Mouse (Mus musculus): ENCODE measurements at regions not wholly inside any gene's neighbourhood (a gene's known extent, or its start where the extent isn't known, plus 50 kb on each side); places are given as distances from the start of the nearest gene placed in this dataset.

DNA sequence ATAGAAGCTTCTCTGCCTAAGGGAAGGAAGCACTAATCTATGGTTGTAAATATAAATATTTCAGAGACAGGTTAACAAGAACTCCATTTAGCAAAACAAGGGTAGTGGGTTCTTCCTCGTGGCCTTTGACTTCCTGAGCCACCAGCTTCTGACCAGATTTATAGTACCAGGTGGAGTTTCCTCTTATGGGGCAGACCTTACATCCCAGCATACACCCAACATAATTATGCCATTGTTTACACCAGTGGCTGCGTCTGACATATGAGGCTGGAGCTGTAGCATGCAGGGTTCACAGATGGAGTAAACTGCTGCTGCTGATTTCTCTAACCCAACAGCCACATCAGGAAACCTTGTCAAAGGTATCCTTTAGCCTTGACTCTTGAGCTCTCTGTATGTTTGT, 75.5 kb downstream of the Trib2 start:
- intact Hi-C loops (cut with DNase I): no loop called here
- no peak for DNase-seq

DNA sequence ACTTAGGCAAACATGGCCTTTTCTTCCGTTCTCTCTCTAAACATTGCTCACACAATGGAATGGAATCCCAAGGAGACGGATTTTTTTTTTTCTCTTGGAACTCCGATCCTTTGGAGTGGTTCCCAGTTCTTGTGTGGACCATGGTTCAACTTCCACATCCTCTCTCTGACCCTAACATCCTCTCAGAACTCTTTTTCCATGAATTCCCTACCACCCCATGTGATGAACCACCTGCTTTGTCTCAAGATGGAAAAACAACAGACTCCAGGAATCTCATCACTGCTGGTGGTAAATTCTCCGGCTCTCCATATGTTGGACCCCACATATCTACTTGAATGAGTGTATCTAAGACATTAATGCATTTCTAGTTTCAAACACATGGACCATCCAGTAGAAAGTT, 77.7 kb downstream of the Trib2 start:
- DNase-seq: peak in 1 of 2 experiments; percentile 22
- intact Hi-C loops (cut with DNase I): loop anchor here (2.0 to 5.0 kb wide), 4 partner anchors 20 to 62 kb away; no protein-coding TSS in a partner anchor

DNA sequence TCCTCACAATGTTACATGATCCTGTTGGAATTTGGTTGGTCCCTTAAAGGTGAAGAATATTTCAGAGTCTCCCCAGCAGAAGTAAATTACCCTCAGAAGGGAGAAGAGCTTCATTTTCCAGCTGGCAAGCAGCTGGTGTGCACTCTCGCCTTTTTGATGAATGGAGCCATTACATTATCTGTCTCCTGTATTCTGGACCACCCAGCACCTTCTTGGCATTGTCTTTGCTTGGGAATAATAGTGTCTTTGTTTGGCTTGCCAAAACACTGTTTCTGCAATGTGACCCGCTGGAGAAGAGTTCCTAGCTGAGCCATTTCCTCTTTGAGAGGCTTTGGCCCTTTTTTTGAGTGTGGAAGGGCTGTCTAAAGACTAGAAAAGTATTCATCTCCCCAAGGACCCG, 85.5 kb downstream of the Trib2 start:
- intact Hi-C loops (cut with DNase I): no loop called here
- no peak for DNase-seq

DNA sequence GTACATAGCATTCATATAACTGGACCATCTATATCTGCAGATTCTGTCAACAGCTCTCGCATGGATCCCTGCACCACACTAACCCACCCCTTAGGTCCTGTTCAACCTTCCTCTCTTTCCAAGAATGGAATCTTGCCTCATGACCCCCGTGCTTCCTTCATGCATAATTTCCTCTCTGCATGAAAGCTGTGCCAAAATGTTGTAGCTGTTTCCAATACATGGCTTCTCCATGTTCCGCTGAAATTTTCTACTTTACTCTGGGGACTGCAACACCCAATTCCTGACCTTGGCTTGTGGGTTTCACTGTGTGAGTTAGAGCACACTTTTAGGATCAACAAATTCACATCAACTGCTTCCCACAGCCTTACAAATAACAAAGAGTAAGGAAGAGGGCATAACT, 87.0 kb downstream of the Trib2 start:
- no peak for DNase-seq
- intact Hi-C loops (cut with DNase I): no loop called here

DNA sequence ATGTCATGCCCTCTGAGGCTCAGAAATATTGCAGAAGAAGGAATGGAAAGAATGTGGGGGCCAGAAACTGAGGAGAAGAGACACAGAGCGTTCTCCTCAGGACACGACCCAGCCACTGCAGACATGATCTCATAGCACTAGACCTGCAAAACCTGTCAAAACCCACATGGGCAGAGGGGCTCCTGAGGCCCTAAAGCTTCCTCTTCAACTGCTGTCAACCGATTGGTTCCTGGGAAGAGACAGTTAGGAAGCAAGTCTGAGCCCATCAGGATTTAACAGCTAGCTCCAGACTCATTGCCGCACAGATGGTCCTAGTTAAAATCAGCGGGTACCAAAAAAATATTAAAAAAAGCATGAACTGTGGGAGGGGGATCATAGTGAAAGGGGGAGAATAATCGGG, 93.2 kb downstream of the Trib2 start:
- no peak for DNase-seq
- intact Hi-C loops (cut with DNase I): loop anchor here (5.0 kb wide), 1 partner anchor 89 kb away; no protein-coding TSS in a partner anchor

DNA sequence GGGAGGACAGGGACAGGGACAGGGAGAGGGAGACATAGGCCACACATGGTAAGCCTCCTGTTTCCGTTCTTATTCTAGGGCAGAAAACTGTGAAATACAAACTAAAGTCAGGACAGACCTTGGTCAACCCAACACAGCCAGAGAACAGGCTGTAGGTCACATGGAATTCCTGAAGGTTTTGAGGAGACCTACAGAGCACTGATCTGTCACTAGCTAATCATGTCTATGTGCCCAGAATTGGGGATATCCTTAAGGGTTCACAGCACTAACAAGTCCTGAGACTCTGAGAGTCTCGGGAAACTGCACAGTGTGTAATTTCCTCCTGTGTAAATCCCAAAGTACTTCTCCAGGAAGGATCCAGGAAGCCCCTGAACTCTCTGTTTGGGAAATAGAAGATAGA, 94.6 kb downstream of the Trib2 start:
- intact Hi-C loops (cut with DNase I): loop anchor here (5.0 kb wide), 1 partner anchor 90 kb away; no protein-coding TSS in a partner anchor
- DNase-seq: no peak

DNA sequence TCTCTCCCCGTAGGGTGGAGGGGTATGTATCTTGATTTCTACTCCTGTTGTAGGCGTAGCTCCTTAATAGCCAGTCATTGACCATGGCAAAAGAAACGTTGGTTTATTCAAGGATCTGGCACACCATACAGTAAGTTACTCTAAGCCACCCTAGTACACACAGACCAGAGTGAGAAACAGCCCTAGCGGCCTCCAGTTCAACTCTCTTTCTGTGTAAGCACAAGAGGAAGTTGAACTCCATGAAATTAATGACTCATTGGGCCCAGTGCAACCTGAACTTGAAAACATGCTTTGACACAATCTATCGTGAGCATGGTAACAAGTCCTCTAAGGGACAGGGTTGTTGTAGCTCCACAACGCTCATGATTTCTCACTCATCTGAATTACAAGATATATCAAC, 96.6 kb downstream of the Trib2 start:
- intact Hi-C loops (cut with DNase I): loop anchor here (5.0 kb wide), 1 partner anchor 92 kb away; no protein-coding TSS in a partner anchor
- no peak for DNase-seq

DNA sequence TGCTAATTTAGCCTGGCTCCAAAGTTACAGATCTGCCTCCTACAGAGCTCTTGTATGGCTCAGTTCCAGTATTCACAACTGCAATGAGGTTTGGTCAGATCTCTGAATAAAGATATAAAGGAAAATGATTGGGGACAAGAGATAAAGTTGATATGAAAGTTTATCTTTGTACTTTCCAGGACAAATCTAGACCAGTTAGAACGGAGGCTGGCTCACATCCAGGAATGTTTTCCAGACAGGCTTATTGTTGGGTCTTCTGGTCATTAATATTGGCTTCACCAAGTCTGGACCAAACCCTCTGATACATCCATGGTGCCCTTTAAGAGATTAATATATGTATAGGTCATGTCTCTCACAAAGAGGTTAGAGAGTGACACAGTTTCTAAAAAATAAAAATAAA, 97.9 kb downstream of the Trib2 start:
- intact Hi-C loops (cut with DNase I): loop anchor here (1.0 to 5.0 kb wide), 4 partner anchors 14 to 112 kb away; no protein-coding TSS in a partner anchor
- peak in 1 of 2 experiments; percentile 27 for DNase-seq

DNA sequence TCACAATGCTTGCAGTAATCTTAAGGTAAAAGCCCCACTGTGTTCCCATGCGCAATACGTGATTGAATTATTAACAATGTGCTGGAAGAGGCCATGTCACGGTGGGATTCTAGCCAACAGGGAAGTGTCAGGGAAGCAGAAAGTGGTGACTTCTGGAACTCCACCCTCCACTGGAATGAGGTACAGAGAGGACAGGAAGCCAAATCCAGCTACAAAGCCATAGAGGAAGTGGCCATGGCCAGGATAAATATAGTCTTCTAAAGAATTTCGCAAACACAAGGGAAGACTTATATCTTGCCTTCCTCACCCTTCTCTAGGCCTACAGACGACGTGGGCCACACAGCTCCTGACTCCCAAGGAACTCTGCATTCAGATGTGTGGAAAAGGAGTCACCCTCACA, 98.7 kb downstream of the Trib2 start:
- DNase-seq: peak; percentile 64 to 66
- intact Hi-C loops (cut with DNase I): loop anchor here (1.0 to 5.0 kb wide), 4 partner anchors 13 to 111 kb away; no protein-coding TSS in a partner anchor

DNA sequence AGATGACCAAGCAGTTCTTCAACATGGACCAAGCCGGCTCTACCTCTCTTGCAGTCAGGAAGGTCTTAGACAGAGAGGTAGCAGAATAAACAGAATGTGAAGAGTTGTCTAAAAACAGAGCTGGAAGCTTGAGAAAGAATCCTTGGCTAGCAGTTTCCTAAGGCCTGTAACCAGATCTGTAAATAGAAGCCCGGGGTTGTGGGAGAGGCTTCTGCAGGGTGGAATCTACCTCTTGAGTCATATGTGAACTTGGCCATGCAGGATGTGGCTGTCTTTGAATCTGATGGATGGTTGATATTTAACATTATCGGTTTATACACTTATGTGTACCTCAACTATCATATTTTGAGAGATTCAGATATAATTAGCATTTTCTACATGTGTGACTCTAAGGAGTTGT, 99.4 kb downstream of the Trib2 start:
- intact Hi-C loops (cut with DNase I): loop anchor here (5.0 kb wide), 1 partner anchor 110 kb away; no protein-coding TSS in a partner anchor
- DNase-seq: no peak

DNA sequence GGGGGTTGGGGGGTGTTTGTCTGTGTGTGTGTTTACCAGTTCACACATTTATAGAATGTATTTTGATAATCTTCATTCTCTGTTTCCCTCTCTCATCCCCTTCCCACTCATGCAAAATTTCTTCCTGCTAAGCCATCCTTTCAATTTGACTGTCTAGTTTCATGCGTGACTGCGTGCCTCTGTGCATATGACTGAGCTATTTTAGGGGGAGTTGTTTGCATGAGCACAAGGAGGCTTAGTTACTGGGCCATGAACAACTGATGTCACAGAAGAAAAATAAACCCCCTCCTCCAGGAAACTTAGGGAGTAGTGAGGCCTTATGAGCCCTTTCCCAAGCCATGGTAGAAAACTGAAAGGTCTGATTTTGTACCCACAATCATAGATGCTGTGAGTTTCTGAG, 103.1 kb downstream of the Trib2 start:
- intact Hi-C loops (cut with DNase I): no loop called here

DNA sequence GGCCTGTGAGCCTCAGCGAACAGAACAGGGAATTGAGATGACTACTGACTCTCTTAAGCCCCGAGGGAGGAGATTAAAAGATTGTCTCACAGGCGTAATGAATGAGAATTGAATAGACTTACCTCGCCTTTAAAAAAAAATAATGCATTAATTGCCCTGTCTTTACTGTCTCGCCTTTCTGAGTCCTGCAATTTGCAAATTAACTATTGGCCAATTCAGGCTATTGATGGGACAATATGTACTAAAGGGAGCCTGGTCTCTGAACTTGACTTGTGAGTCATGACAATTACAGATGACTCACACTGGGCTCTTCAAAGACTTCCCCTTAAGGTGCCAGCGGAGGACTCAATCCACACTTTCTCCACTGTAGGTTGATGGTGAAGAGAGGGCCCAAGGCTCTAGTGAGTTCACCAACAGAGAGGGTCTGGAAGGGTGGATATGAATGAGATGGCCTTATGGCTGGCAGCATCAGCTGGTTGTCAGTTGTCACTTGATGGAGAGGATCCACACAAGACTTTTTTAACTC, 109.1 kb downstream of the Trib2 start:
- DNase-seq: no peak
- intact Hi-C loops (cut with DNase I): no loop called here

More for the DNA sequence above, 103.1 kb downstream of the Trib2 start:
- DNase-seq: no peak

DNA sequence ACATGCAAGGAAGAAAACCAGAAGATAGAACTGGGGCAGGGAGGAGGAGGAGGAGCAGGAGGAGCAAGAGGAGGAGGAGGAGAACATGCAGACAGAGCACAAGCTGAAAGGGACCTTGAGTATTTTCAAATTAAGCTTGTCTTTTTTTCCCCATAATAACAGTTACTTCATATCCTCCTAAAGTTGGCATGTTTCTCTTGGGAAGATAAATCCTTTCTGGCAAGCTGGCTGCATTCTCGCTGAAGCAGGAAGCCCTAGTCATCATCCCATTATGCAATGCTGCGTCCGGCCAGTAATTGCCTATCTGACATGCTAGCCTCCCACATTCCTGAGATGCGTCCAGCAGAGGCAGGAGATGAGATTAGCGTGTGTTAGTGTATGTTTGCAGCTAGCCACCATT, 112.3 kb downstream of the Trib2 start:
- peak; percentile 68 to 75 for DNase-seq
- intact Hi-C loops (cut with DNase I): loop anchor here (1.0 to 5.0 kb wide), 6 partner anchors 14 to 303 kb away; partner anchors contain the start of gene Trib2

DNA sequence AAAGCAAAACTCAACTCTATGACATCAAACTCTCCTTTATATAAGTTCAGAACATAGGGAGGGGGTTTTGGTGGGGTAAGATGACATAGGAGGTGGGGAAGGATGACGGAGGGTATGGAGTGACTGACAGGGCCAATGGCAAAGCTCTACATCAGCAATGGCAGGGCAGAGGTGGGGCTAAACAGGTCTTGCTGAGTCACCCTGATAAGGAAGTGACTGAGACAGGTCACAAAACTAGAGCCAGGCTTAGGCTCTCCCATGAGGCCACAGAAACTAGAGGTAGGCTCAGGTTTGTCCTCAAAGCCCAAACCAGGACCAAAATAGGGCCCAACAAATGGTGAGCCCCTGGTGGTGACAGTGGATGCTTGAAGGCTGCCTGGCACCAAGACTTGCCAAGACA, 114.6 kb downstream of the Trib2 start:
- intact Hi-C loops (cut with DNase I): loop anchor here (5.0 kb wide), 3 partner anchors 35 to 305 kb away; no protein-coding TSS in a partner anchor
- no peak for DNase-seq

DNA sequence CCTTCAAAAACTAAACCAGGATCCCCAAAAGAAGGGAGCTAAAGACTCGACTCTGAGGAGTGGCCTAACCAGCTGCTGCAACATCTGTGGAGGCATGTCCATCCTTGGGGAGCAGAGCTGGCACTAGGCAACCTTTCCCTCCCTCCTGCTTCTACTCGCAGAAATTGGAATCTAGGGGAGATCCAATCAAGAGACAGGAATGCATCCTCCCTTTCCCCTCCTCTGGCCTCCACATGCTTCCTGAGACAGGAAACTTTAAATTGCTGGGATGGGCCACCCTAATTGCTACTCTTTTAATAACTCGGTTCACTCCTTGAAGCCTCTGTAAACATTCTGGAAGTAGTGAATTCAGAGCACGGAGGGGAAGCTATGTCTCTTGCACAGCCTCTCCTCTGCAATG, 117.9 kb downstream of the Trib2 start:
- intact Hi-C loops (cut with DNase I): no loop called here
- DNase-seq: no peak

DNA sequence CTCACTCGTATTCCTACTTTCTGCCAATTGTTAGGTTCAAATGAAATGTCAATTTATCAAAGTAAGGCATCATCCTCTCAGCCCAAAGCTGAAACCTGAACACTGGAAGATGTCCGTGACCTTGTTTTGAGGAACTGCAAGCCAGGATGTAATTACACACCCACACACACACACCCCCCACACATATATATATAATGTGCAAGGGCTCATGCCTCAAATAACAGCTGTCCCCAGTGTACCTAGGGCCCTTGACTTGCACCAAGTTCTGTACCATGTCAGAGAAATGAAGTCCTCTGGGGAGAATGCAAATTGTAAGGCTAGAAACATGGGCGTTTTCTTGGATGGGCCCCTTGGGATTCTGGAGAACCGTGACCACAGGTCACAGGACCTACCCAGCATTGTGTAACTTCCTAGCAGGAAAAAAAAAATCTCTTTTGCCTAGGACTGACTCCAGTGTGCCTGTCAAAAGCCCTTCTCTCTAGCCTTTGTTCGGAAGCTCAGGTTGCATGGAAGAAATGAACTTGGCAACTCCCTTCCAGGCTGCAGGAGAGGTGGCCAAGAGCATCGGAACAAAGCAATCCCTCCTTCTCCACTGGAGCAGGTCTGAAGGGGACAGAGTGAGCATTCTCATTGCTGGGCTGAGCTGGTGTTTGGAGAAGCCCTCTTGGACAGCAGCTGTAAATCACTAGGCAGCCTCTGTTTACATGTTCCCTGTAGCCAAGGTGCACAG, 118.5 kb downstream of the Trib2 start:
- peak; percentile 35 to 46 for DNase-seq
- intact Hi-C loops (cut with DNase I): no loop called here

DNA sequence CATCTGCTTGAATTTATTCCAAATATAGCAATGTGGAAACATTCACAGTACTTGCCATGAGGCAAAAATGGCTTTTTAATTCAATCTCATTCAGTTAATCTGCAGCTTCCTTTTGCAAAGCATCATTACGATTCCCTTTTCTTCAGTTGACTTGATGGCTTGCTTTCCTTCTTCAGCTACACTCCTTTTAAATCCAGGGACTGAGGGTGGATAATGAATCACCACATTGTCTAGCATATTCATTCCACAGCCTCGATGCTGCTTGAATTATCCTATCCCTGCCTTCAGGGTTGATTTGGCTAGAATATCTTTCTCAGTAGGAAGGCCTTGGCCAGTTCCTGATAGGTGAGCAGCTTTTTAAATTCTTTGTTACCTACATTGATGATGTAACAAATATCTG, 128.4 kb downstream of the Trib2 start:
- intact Hi-C loops (cut with DNase I): no loop called here
- DNase-seq: no peak

DNA sequence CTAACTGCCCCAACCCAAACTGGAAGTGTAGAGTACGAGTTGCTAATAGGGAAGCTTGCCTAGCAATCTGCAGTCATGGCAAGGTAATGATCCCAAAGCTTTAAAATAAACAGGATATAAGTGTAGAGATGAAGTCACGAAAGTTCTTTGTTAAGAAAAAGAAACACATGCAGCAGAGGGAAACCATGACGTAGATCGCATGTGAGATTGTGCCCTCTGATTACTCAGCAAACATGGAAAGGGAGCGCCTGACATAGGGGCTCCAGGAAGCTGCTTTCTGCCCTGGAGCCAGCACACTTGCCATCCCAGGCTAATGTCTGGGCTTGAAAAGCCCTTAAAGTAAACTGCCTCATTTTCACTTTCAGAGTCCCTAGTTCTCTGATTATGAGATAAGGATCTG, 132.4 kb downstream of the Trib2 start:
- intact Hi-C loops (cut with DNase I): no loop called here

DNA sequence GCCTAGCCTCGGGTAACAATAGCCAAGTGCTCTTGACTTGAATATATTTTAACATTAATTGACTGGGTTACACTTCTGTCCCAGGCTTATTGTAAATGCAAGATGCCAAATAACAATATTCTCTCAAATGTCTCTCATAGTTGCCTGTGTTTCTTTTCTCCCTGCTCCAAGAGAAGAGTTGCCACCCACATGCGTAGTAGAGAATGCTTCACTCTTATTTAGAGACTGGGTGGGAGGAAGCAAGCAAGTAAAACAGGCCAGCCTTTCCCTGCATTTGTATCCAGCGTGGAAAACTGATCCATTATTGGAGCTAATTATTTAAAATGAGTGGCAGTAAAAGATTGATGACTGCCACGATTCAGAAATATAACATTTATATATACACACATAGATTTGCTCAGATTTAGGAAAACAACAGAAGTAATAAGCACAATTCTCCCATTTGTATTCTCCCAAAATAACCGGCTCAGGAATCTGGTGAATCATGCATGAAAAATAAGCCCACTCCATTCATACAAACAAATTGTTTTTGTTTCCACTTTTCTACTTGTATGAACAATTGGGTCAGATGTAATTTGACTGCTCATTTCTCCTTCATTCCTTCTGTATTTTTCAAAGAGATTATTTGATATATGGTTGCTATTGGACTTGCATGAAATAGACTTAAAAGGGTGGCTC, 134.9 kb downstream of the Trib2 start:
- DNase-seq: no peak
- intact Hi-C loops (cut with DNase I): no loop called here

More for the DNA sequence above, 132.4 kb downstream of the Trib2 start:
- no peak for DNase-seq

DNA sequence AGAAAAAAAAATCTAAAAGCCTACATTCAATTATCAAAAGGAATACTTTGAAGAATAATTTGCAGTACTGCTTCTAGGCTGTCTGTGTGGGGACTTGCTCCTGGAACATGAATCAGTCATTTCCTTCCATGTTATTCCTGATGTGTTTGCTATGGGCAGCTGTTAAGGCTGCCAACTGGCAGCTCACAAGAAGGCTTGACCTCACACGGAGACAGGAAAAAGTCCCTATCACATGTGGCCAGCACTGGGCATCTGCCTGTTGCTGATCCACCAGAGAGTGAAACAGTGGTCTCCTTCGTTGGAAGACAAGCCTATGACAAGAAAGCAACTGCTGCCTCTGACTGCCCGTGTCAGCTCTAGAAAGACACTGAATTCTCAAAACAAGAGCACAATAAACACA, 140.6 kb downstream of the Trib2 start:
- DNase-seq: no peak
- intact Hi-C loops (cut with DNase I): no loop called here

DNA sequence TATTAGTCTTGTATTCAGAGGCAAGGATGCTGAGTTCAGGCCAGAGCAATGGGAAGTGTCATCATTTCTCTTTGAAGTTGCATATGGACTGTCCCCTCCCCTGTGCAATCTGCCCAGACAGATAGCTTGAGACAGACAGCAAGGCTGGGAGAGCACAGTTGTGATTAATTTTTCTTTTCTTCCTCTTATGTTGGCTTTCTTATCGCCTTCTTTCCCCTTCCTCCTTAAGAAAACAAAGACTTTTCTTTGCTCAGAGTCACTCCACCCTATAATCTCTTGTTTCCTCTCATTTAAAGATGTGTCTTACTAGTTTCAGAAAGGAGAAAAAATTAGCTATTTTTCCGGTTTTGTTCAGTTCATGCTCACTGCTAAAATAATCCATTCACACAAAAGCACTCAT, 157.0 kb downstream of the Trib2 start:
- no peak for DNase-seq
- intact Hi-C loops (cut with DNase I): no loop called here

Data from heart, postnatal 36 days (tissue).